Comparison of ENCODE assay signal across 16 mouse cellular contexts in the genomic region with DNA sequence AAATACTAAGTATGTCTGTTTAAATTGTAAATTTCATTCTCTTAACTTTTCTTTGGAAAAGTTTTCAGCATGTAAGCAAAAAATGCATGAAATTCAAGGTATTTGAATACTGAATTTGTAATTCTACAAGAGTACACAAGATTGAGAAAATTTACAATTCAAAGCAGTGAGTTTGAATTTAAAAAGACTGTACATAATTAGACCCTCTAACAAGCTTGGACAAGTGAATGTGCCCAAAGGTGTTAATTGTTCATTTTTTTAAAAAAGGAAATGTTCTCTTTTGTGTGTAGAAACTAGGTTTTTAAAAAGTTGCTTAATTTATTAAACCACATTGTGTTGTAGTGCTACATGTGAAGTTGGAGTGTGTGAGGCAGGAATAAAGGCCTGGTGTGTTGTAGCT.
"Had no signal": no experiment of that assay in that cellular context is flagged by ENCODE, and none has a peak within 500 bp of the region (broad histone marks: within the 10 kb centered on the region; RNA-seq: fewer than 3 reads in every experiment).

No protein-coding gene starts in this region.

- H3K4me1 ChIP-seq: megakaryocyte, embryonic 14.5 days; midbrain, embryonic 15.5 days; neural tube, embryonic 12.5 days; stomach, embryonic 15.5 days had no signal

- ATAC-seq: midbrain, embryonic 13.5 days; midbrain, embryonic 15.5 days had no signal

- DNase-seq: lung, adult 18-20 months; lung, embryonic 14.5 days; lung, postnatal 14 days; lung, postnatal 36 days; right cerebral cortex, postnatal 14 days; thymus, adult 2 months; thymus, postnatal 25 days; thymus, postnatal 4 days had no signal

- H3K4me2 ChIP-seq: lung, embryonic 14.5 days; midbrain, embryonic 11.5 days; midbrain, embryonic 13.5 days; midbrain, embryonic 15.5 days; neural tube, embryonic 12.5 days; stomach, embryonic 15.5 days had no signal

- H3K36me3 ChIP-seq: midbrain, embryonic 13.5 days; midbrain, embryonic 15.5 days; neural tube, embryonic 12.5 days; stomach, embryonic 15.5 days had no signal

- H3K9me3 ChIP-seq: midbrain, embryonic 13.5 days; midbrain, embryonic 15.5 days; neural tube, embryonic 12.5 days; stomach, embryonic 15.5 days had no signal

- H3K27me3 ChIP-seq: megakaryocyte, embryonic 14.5 days; midbrain, embryonic 13.5 days; midbrain, embryonic 15.5 days; neural tube, embryonic 12.5 days; stomach, embryonic 15.5 days had no signal

- H3K9ac ChIP-seq: lung, embryonic 14.5 days; midbrain, embryonic 13.5 days; midbrain, embryonic 15.5 days; neural tube, embryonic 12.5 days; stomach, embryonic 15.5 days had no signal

- H3K4me3 ChIP-seq: megakaryocyte, embryonic 14.5 days; midbrain, embryonic 13.5 days; midbrain, embryonic 15.5 days; neural tube, embryonic 12.5 days; stomach, embryonic 15.5 days had no signal

- H3K27ac ChIP-seq: macrophage; midbrain, embryonic 13.5 days; midbrain, embryonic 15.5 days; neural tube, embryonic 12.5 days; stomach, embryonic 15.5 days; stomach, postnatal 0 days had no signal
